Mouse (Mus musculus) forebrain, embryonic 13.5 days (tissue): ENCODE measurements around the gene Gm13276. TPM values are rescaled to one million over a fixed set of nuclear protein-coding genes. Genes with fewer than 3 reads are reported as not detected.
"Not testable (repeated sequence)": the region's sequence is repeated elsewhere in the genome, so short reads cannot be mapped to it uniquely, and the experiment has no call there.

Source experiments
- ATAC-seq: fragments of 200-750 bp; cut with Nextera tagmentation; 2 replicates; pipeline ENCODE4 v1.8.0; 2017
- H3K27ac ChIP-seq: fragments of 300-500 bp; sonication (generic); 2 replicates; pipeline ENCODE4 v1.5.1; 2015; ENCODE audit warnings: inconsistent platforms, mild to moderate bottlenecking, moderate library complexity
- H3K27me3 ChIP-seq: fragments of 300-500 bp; sonication (generic); 2 replicates; pipeline ENCODE4 v1.6.1; 2015; ENCODE audit warnings: mild to moderate bottlenecking, inconsistent platforms
- H3K36me3 ChIP-seq: fragments of 300-500 bp; sonication (generic); 2 replicates; pipeline ENCODE4 v1.6.1; 2015; ENCODE audit warnings: mild to moderate bottlenecking, inconsistent platforms; ENCODE audit not compliant: poor library complexity, severe bottlenecking
- H3K4me1 ChIP-seq: fragments of 300-500 bp; sonication (generic); 2 replicates; pipeline ENCODE4 v1.6.1; 2015; ENCODE audit warnings: inconsistent platforms
- H3K4me2 ChIP-seq: fragments of 300-500 bp; sonication (generic); 2 replicates; pipeline ENCODE4 v1.6.1; 2015; ENCODE audit warnings: inconsistent platforms, mild to moderate bottlenecking, moderate library complexity
- H3K4me3 ChIP-seq: fragments of 300-500 bp; sonication (generic); 2 replicates; pipeline ENCODE4 v1.5.1; 2015; ENCODE audit warnings: mild to moderate bottlenecking, inconsistent platforms
- H3K9ac ChIP-seq: fragments of 300-500 bp; sonication (generic); 2 replicates; pipeline ENCODE4 v1.6.1; 2015; ENCODE audit warnings: mild to moderate bottlenecking, inconsistent platforms
- H3K9me3 ChIP-seq: fragments of 300-500 bp; sonication (generic); replicated peaks from 2 replicates; pipeline ENCODE4 v1.6.1; 2016; ENCODE audit warnings: inconsistent platforms
- WGBS: fragments of 180-500 bp; shearing (Covaris S2); methylation state at CpG from one replicate; pipeline ENCODE4 v1.1.7; 2015; 5-methylcytosine and 5-hydroxymethylcytosine counted together
- polyA plus RNA-seq: library from polyadenylated mRNA; unstranded; fragments of >200 nt; fragmentation: Nextera tagmentation; extraction: Ambion mirVana; gene quantifications from 2 replicates; pipeline ENCODE4 v1.2.1, GENCODE M21; 2015

Gm13276 gene
- polyA plus RNA-seq, 1 experiment from 2014 or later = not detected

GRCm38 (mm10) chr4:88793936-88794675, 8.6 kb downstream of the Gm13276 start, which contains the start of gene Gm13275:
Gene Gm13275, plus strand, starts transcription at chr4:88794487.
- H3K4me3 ChIP-seq, H3K9me3 ChIP-seq, H3K9ac ChIP-seq, ATAC-seq, H3K4me2 ChIP-seq, H3K4me1 ChIP-seq, H3K36me3 ChIP-seq, H3K27ac ChIP-seq, H3K27me3 ChIP-seq: not testable (repeated sequence)
- WGBS = 0% methylated on average over 13 of the region's 52 CpGs

GRCm38 (mm10) chr4:88797097-88797496, 11.6 kb downstream of the Gm13276 start, which contains the start of gene Gm13279:
Gene Gm13279, plus strand, starts transcription at chr4:88797397.
- H3K4me3 ChIP-seq, H3K27me3 ChIP-seq, H3K4me1 ChIP-seq, H3K9ac ChIP-seq, H3K36me3 ChIP-seq, H3K9me3 ChIP-seq, H3K4me2 ChIP-seq, ATAC-seq, H3K27ac ChIP-seq: not testable (repeated sequence)
- WGBS = no CpG with 5 or more reads among the region's 28 CpGs

GRCm38 (mm10) chr4:88799365-88799764, 13.9 kb downstream of the Gm13276 start, which contains the start of gene Gm13285:
Gene Gm13285, plus strand, starts transcription at chr4:88799665.
- H3K27ac ChIP-seq = not testable (repeated sequence)

GRCm38 (mm10) chr4:88802954-88803353, 17.4 kb downstream of the Gm13276 start, which contains the start of gene Gm13287:
Gene Gm13287, plus strand, starts transcription at chr4:88803254.
- not testable (repeated sequence) for H3K27ac ChIP-seq, H3K4me1 ChIP-seq, H3K27me3 ChIP-seq, H3K36me3 ChIP-seq, H3K9ac ChIP-seq, ATAC-seq, H3K4me3 ChIP-seq, H3K4me2 ChIP-seq, H3K9me3 ChIP-seq
- WGBS = no CpG with 5 or more reads among the region's 29 CpGs

More at GRCm38 (mm10) chr4:88799365-88799764, 13.9 kb downstream of the Gm13276 start, which contains the start of gene Gm13285:
- WGBS = 18% methylated on average over 6 of the region's 7 CpGs
- H3K27me3 ChIP-seq, H3K4me3 ChIP-seq, H3K9ac ChIP-seq, H3K4me2 ChIP-seq, ATAC-seq, H3K9me3 ChIP-seq, H3K36me3 ChIP-seq, H3K4me1 ChIP-seq: not testable (repeated sequence)

- peak within 1 kb of the TSS; percentile 27 for H3K4me3 ChIP-seq
- not testable (repeated sequence) for ATAC-seq
Observed at GRCm38 (mm10) chr4:88805231-88805630, 19.7 kb downstream of the Gm13276 start, which contains the start of gene Gm13288. Gene Gm13288, plus strand, starts transcription at chr4:88805531.

GRCm38 (mm10) chr4:88805761-88806160, 20.3 kb downstream of the Gm13276 start:
- H3K36me3 ChIP-seq, H3K27ac ChIP-seq, ATAC-seq, H3K9ac ChIP-seq, H3K9me3 ChIP-seq, H3K27me3 ChIP-seq, H3K4me1 ChIP-seq: not testable (repeated sequence)
- H3K4me2 ChIP-seq = peak overlapping the region; percentile 50
- 0% methylated on average over 16 of the region's 34 CpGs for WGBS
- H3K4me3 ChIP-seq = peak overlapping the region; percentile 27

More at GRCm38 (mm10) chr4:88805231-88805630, 19.7 kb downstream of the Gm13276 start, which contains the start of gene Gm13288:
- not testable (repeated sequence) for H3K27me3 ChIP-seq, H3K36me3 ChIP-seq, H3K27ac ChIP-seq, H3K9ac ChIP-seq, H3K4me1 ChIP-seq, H3K9me3 ChIP-seq
- no CpG with 5 or more reads among the region's 8 CpGs for WGBS
- peak within 1 kb of the TSS; percentile 50 for H3K4me2 ChIP-seq

GRCm38 (mm10) chr4:88815928-88816327, 30.4 kb downstream of the Gm13276 start, which contains the start of gene Ifna7:
Gene Ifna7, plus strand, starts transcription at chr4:88816228.
- Histone ChIP-seq H3K36me3 (no peaks in the 10 kb centered on the region), H3K4me2 (no peak within 1 kb of the TSS), H3K27me3 (peaks cover 3% of the 10 kb centered on the region; the same call in 1 of the 2 replicates), H3K9ac (no peak within 1 kb of the TSS), H3K9me3 (no peaks in the 10 kb centered on the region), H3K4me3 (no peak within 1 kb of the TSS), H3K4me1 (no peaks in the 10 kb centered on the region), H3K27ac (no peak within 1 kb of the TSS)
- WGBS = 57% methylated on average over 3 of the region's 3 CpGs
- ATAC-seq = no peak

- ATAC-seq = no peak
- 75% methylated on average over 1 of the region's 1 CpGs for WGBS
- no peaks in the 10 kb centered on the region for H3K4me1 ChIP-seq
- H3K9me3 ChIP-seq = no peaks in the 10 kb centered on the region
- no peak within 1 kb of the TSS for H3K27ac ChIP-seq
- H3K36me3 ChIP-seq = no peaks in the 10 kb centered on the region
- H3K4me3 ChIP-seq = no peak within 1 kb of the TSS
- H3K27me3 ChIP-seq = peaks cover 3% of the 10 kb centered on the region; the same call in 1 of the 2 replicates
- H3K4me2 ChIP-seq = no peak within 1 kb of the TSS
- no peak within 1 kb of the TSS for H3K9ac ChIP-seq
Observed at GRCm38 (mm10) chr4:88819659-88820058, 34.1 kb downstream of the Gm13276 start, which contains the start of gene Ifna11. Gene Ifna11, plus strand, starts transcription at chr4:88819959.

- ATAC-seq = no peak
- Histone ChIP-seq H3K27me3 (no peaks in the 10 kb centered on the region), H3K9ac (no peak overlapping the region), H3K4me3 (no peak overlapping the region), H3K36me3 (no peaks in the 10 kb centered on the region), H3K4me1 (no peaks in the 10 kb centered on the region), H3K9me3 (no peaks in the 10 kb centered on the region), H3K27ac (no peak overlapping the region), H3K4me2 (no peak overlapping the region)
- WGBS = 26% methylated on average over 4 of the region's 4 CpGs
Observed at GRCm38 (mm10) chr4:88822995-88823394, 37.5 kb downstream of the Gm13276 start.

GRCm38 (mm10) chr4:88827116-88827515, 41.6 kb downstream of the Gm13276 start, which contains the start of gene Ifna6:
Gene Ifna6, plus strand, starts transcription at chr4:88827416.
- not testable (repeated sequence) for H3K4me2 ChIP-seq, ATAC-seq, H3K9ac ChIP-seq, H3K4me3 ChIP-seq, H3K4me1 ChIP-seq, H3K36me3 ChIP-seq, H3K27me3 ChIP-seq, H3K27ac ChIP-seq, H3K9me3 ChIP-seq

GRCm38 (mm10) chr4:88830523-88830922, 45.0 kb downstream of the Gm13276 start:
- no peak for ATAC-seq

GRCm38 (mm10) chr4:88835225-88835624, 49.7 kb downstream of the Gm13276 start, which contains the start of gene Ifna5:
Gene Ifna5, plus strand, starts transcription at chr4:88835525.
- H3K4me2 ChIP-seq, H3K27ac ChIP-seq, ATAC-seq, H3K9ac ChIP-seq, H3K27me3 ChIP-seq, H3K4me3 ChIP-seq, H3K9me3 ChIP-seq, H3K36me3 ChIP-seq, H3K4me1 ChIP-seq: not testable (repeated sequence)
- WGBS = 81% methylated on average over 1 of the region's 1 CpGs

More at GRCm38 (mm10) chr4:88830523-88830922, 45.0 kb downstream of the Gm13276 start:
- no peak overlapping the region for H3K27ac ChIP-seq
- no peaks in the 10 kb centered on the region for H3K27me3 ChIP-seq
- no peak overlapping the region for H3K9ac ChIP-seq
- no peak overlapping the region for H3K4me2 ChIP-seq
- H3K36me3 ChIP-seq = no peaks in the 10 kb centered on the region
- no peaks in the 10 kb centered on the region for H3K9me3 ChIP-seq
- WGBS = 23% methylated on average over 4 of the region's 4 CpGs
- H3K4me1 ChIP-seq = no peaks in the 10 kb centered on the region
- no peak overlapping the region for H3K4me3 ChIP-seq
